Mouse (Mus musculus) splenic B cell, adult 2 months (primary cell): ENCODE measurements around the gene Apod.

ENCODE experiments used
- DNase-seq: peaks from one replicate; pipeline ENCODE4 v3.0.0-alpha.2; 2011; ENCODE audit warnings: low read depth, low spot score
- H3K27me3 ChIP-seq: 2 replicates; pipeline ENCODE4 v1.6.1; 2012; ENCODE audit warnings: mild to moderate bottlenecking, low read length, moderate library complexity, mixed read lengths; ENCODE audit not compliant: control insufficient read depth, poor library complexity, insufficient read depth, severe bottlenecking
- H3K36me3 ChIP-seq: 2 replicates; pipeline ENCODE4 v1.6.1; 2012; ENCODE audit warnings: mild to moderate bottlenecking, low read length, moderate library complexity, mixed read lengths; ENCODE audit not compliant: control insufficient read depth, poor library complexity, insufficient read depth, severe bottlenecking

Gene Apod

GRCm38 (mm10) chr16:31314497-31315233 is at the start of gene Apod:
TSS of gene Apod (minus strand) at chr16:31314808.
- DNase-seq = no peak
- Histone ChIP-seq H3K27me3 (no peaks in the 10 kb centered on the region), H3K36me3 (no peaks in the 10 kb centered on the region)

- no peak for DNase-seq
- Histone ChIP-seq H3K27me3 (no peaks in the 10 kb centered on the region), H3K36me3 (no peaks in the 10 kb centered on the region)
These were observed 49.3 kb upstream of the Apod start for GRCm38 (mm10) chr16:31363685-31364436.

GRCm38 (mm10) chr16:31359542-31359941 is 44.9 kb upstream of the Apod start:
- Histone ChIP-seq H3K36me3 (no peaks in the 10 kb centered on the region), H3K27me3 (no peaks in the 10 kb centered on the region)
- DNase-seq = no peak

- H3K27me3 ChIP-seq = no peaks in the 10 kb centered on the region
- no peak for DNase-seq
- H3K36me3 ChIP-seq = no peaks in the 10 kb centered on the region
These were observed 44.4 kb upstream of the Apod start for GRCm38 (mm10) chr16:31358991-31359390.

GRCm38 (mm10) chr16:31358576-31358975 is 44.0 kb upstream of the Apod start:
- DNase-seq = no peak
- Histone ChIP-seq H3K36me3 (no peaks in the 10 kb centered on the region), H3K27me3 (no peaks in the 10 kb centered on the region)

- H3K36me3 ChIP-seq = no peaks in the 10 kb centered on the region
- no peak for DNase-seq
- no peaks in the 10 kb centered on the region for H3K27me3 ChIP-seq
These were observed 41.3 kb upstream of the Apod start for GRCm38 (mm10) chr16:31355882-31356281.

- Histone ChIP-seq H3K36me3 (no peaks in the 10 kb centered on the region), H3K27me3 (no peaks in the 10 kb centered on the region)
- peak; percentile 90 for DNase-seq
These were observed 40.0 kb upstream of the Apod start for GRCm38 (mm10) chr16:31354341-31355329.

- DNase-seq = peak; percentile 40
- Histone ChIP-seq H3K27me3 (no peaks in the 10 kb centered on the region), H3K36me3 (no peaks in the 10 kb centered on the region)
These were observed 38.4 kb upstream of the Apod start for GRCm38 (mm10) chr16:31352996-31353395.

GRCm38 (mm10) chr16:31347581-31347980 is 33.0 kb upstream of the Apod start:
- DNase-seq = no peak
- Histone ChIP-seq H3K27me3 (no peaks in the 10 kb centered on the region), H3K36me3 (no peaks in the 10 kb centered on the region)

GRCm38 (mm10) chr16:31342966-31343365 is 28.4 kb upstream of the Apod start:
- no peak for DNase-seq
- H3K27me3 ChIP-seq = no peaks in the 10 kb centered on the region

GRCm38 (mm10) chr16:31342556-31342955 is 27.9 kb upstream of the Apod start:
- DNase-seq = no peak

More at GRCm38 (mm10) chr16:31342966-31343365, 28.4 kb upstream of the Apod start:
- H3K36me3 ChIP-seq = no peaks in the 10 kb centered on the region

GRCm38 (mm10) chr16:31339332-31339731 is 24.7 kb upstream of the Apod start:
- H3K27me3 ChIP-seq = no peaks in the 10 kb centered on the region
- H3K36me3 ChIP-seq = no peaks in the 10 kb centered on the region
- DNase-seq = no peak

More at GRCm38 (mm10) chr16:31342556-31342955, 27.9 kb upstream of the Apod start:
- no peaks in the 10 kb centered on the region for H3K27me3 ChIP-seq
- H3K36me3 ChIP-seq = no peaks in the 10 kb centered on the region

GRCm38 (mm10) chr16:31337956-31338355 is 23.3 kb upstream of the Apod start:
- DNase-seq = no peak
- Histone ChIP-seq H3K36me3 (no peaks in the 10 kb centered on the region), H3K27me3 (no peaks in the 10 kb centered on the region)

GRCm38 (mm10) chr16:31334796-31335195 is 20.2 kb upstream of the Apod start:
- Histone ChIP-seq H3K27me3 (no peaks in the 10 kb centered on the region), H3K36me3 (no peaks in the 10 kb centered on the region)
- DNase-seq = no peak
